Mouse (Mus musculus): Measurements from ENCODE around the gene Lyrm4. TPM values are rescaled to one million over a fixed set of nuclear protein-coding genes. Genes with fewer than 3 reads are reported as not detected.
"Not testable (repeated sequence)": the region's sequence is repeated elsewhere in the genome, so short reads cannot be mapped to it uniquely, and the experiment has no call there.

Gene Lyrm4
- polyA plus RNA-seq, 1 experiment from 2014 or later: 26.2 TPM

DNA sequence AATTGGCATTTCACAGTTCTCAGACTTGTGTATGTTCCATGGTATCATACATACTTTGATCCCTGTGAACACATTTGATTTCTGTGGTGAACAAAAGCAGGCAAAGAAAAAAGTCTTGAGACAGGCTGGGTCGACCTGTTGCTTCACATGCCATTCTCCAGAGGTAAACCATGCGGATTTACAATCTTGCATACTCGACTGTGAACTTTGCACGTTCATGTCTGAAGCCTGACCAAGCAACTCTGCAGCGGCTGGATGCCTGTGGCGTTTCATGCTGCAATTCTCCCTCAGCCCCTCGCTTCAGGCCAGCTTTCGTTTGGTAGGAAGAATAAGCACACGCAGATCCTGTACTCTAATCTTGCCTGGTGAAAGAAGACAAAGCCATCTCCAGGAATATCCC lies 85.4 kb downstream of the Lyrm4 start:
- H3K27ac ChIP-seq: peak overlapping the region; percentile 60

DNA sequence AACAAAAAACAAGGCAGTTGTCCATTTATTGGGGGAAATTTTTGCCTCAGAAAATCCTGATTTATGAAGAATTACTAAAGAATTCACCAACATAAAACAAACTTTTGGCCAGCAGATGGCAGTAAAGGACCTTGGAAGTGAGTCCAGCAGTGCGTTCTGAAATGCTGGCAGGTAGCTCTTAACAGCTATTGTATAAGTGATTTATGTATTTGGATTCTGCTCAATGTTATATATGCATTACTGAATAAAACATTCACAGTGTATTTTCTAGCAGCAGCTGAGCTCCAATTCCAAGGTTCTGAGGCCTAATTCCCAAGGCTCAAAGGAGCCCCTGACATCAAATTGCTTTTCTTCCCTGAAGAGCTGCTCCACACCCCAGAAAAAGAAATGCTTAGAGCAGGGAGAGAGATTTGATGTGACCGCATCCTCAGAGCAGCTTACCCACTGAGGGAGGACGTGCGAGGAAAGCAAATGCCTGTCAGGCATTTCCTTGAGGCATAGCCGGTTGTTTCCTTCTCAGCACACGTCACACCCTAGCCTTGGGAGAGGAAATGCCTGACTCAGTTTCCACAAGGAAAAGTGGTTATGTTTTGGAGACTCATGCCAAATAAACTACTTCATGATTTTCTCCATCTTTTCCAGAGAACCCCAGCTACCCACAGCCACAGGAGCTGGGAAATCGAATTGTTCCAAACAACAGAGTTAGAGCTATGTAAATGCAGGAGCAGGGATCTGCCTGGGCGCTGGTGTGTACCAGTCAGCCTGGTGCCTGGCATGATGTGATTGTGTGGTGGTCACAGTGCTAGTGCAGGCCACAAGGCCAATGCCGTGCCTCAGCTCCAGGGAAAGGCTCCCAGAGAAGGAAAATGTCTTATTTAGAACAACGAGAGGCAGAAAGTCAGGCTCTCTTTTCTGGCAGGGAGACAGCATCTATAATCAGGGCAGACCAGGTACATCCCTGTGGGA lies 97.7 kb downstream of the Lyrm4 start:
- no peak overlapping the region for H3K9ac ChIP-seq
- 57% methylated on average over 10 of the region's 10 CpGs for WGBS

More for the DNA sequence above, 85.4 kb downstream of the Lyrm4 start:
- no peak overlapping the region for H3K4me3 ChIP-seq
- peak overlapping the region; percentile 38 for H3K4me2 ChIP-seq
- no peaks in the 10 kb centered on the region for H3K9me3 ChIP-seq (replicated peaks)
- H3K4me1 ChIP-seq (replicated peaks): peaks cover 7% of the 10 kb centered on the region; the same call in 1 of the 2 replicates
- no peak for ATAC-seq (replicated peaks; ENCODE audit: insufficient number of reproducible peaks, insufficient read depth, low FRiP score, low read depth)
- no peak overlapping the region for H3K9ac ChIP-seq
- H3K27me3 ChIP-seq: no peaks in the 10 kb centered on the region
- WGBS: 39% methylated on average over 9 of the region's 9 CpGs
- H3K36me3 ChIP-seq: no peaks in the 10 kb centered on the region

GRCm38 (mm10) chr13:36018017-36018416 lies 99.3 kb downstream of the Lyrm4 start:
- peaks cover 33% of the 10 kb centered on the region for H3K4me1 ChIP-seq (replicated peaks)
- no peak overlapping the region for H3K9ac ChIP-seq
- no peak overlapping the region; the same call in 1 of the 2 replicates for H3K27ac ChIP-seq
- H3K4me2 ChIP-seq: no peak overlapping the region
- H3K4me3 ChIP-seq: no peak overlapping the region
- ATAC-seq (replicated peaks; ENCODE audit: insufficient number of reproducible peaks, insufficient read depth, low FRiP score, low read depth): no peak
- no peaks in the 10 kb centered on the region for H3K36me3 ChIP-seq
- no peaks in the 10 kb centered on the region for H3K9me3 ChIP-seq (replicated peaks)
- H3K27me3 ChIP-seq: no peaks in the 10 kb centered on the region
- WGBS: 33% methylated on average over 2 of the region's 2 CpGs

More for the DNA sequence above, 97.7 kb downstream of the Lyrm4 start:
- Histone ChIP-seq H3K27ac (no peak overlapping the region), H3K4me1 (replicated peaks) (peaks cover 31% of the 10 kb centered on the region), H3K36me3 (no peaks in the 10 kb centered on the region), H3K9me3 (replicated peaks) (no peaks in the 10 kb centered on the region), H3K4me3 (no peak overlapping the region), H3K27me3 (no peaks in the 10 kb centered on the region), H3K4me2 (no peak overlapping the region)
- ATAC-seq (replicated peaks; ENCODE audit: insufficient number of reproducible peaks, insufficient read depth, low FRiP score, low read depth): no peak

DNA sequence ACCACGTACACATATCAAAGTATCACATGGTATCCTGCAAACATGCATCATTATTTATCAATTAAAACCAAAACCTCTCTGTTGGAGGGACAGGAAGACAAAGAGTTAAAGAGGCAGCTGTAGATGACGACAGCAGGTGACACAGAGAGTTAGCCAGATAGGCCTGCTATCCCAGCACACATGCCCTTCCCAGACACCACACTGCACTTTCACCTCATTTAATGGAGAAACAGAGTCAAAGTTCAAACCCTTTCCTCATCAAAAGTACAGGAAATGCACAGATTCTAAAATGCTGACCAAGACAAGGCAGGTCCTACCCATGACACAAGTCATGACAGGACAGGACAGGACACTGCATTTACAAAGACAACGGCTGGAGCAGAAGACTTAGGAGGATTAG lies 101.7 kb downstream of the Lyrm4 start:
- Histone ChIP-seq H3K9me3 (replicated peaks) (no peaks in the 10 kb centered on the region), H3K27ac (no peak overlapping the region), H3K27me3 (no peaks in the 10 kb centered on the region), H3K4me1 (replicated peaks) (peaks cover 33% of the 10 kb centered on the region), H3K4me3 (no peak overlapping the region), H3K4me2 (no peak overlapping the region), H3K9ac (no peak overlapping the region), H3K36me3 (no peaks in the 10 kb centered on the region)
- no peak for ATAC-seq (replicated peaks; ENCODE audit: insufficient number of reproducible peaks, insufficient read depth, low FRiP score, low read depth)
- 61% methylated on average over 3 of the region's 3 CpGs for WGBS

DNA sequence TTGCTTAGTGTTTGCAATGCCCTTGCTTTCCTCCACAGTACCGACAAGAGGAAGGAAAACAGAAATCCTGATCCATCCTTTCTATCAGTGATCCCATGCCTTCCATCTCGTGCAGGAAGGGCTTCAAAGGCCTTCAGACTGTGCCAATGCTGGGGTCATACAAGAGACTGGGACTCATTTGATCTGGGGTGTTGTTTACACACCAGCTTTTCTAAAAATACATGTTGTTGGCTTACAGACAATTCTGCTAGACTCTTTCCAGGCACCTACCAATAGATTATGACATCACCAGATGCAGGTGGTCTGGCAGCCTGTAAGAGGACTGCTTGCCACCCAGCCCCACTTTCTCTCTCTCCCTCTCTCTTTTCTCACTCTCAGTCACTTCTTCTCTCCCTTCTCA lies 107.3 kb downstream of the Lyrm4 start:
- peak overlapping the region; percentile 56 for H3K27ac ChIP-seq
- ATAC-seq (replicated peaks; ENCODE audit: insufficient number of reproducible peaks, insufficient read depth, low FRiP score, low read depth): no peak
- no peaks in the 10 kb centered on the region for H3K27me3 ChIP-seq

GRCm38 (mm10) chr13:36000798-36001197 lies 116.5 kb downstream of the Lyrm4 start:
- H3K9ac ChIP-seq: no peak overlapping the region
- H3K27ac ChIP-seq: no peak overlapping the region
- ATAC-seq (replicated peaks; ENCODE audit: insufficient number of reproducible peaks, insufficient read depth, low FRiP score, low read depth): no peak
- no peaks in the 10 kb centered on the region for H3K9me3 ChIP-seq (replicated peaks)
- no peak overlapping the region for H3K4me3 ChIP-seq
- no peaks in the 10 kb centered on the region for H3K36me3 ChIP-seq
- H3K4me2 ChIP-seq: no peak overlapping the region
- no peaks in the 10 kb centered on the region for H3K27me3 ChIP-seq
- WGBS: 38% methylated on average over 1 of the region's 1 CpGs
- H3K4me1 ChIP-seq (replicated peaks): peaks cover 33% of the 10 kb centered on the region

More for the DNA sequence above, 107.3 kb downstream of the Lyrm4 start:
- H3K9ac ChIP-seq: no peak overlapping the region
- no peak overlapping the region for H3K4me3 ChIP-seq
- no peaks in the 10 kb centered on the region for H3K9me3 ChIP-seq (replicated peaks)
- H3K4me2 ChIP-seq: no peak overlapping the region
- peaks cover 13% of the 10 kb centered on the region for H3K4me1 ChIP-seq (replicated peaks)
- H3K36me3 ChIP-seq: no peaks in the 10 kb centered on the region
- 37% methylated on average over 2 of the region's 2 CpGs for WGBS

DNA sequence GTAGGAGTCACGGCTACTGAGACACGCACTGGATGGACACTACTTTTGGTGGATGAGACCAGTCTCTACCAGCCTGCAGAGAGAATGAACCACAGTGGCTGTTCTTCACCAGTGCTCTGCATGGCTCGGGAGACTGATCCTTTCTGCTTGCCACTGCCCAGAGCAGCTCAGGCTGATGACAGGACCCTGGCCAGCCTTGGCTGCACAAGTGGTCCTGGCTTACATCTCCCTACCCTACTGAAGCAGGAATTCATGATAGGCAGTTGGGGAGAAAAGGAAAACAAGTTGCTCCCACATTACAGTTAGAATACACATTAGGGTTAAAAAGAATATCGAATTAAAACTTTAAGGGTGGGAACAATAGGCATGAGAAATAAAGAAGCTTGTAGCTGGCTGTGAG lies 119.7 kb downstream of the Lyrm4 start:
- Histone ChIP-seq H3K9ac (no peak overlapping the region), H3K27ac (peak overlapping the region; percentile 70), H3K4me3 (no peak overlapping the region), H3K27me3 (no peaks in the 10 kb centered on the region), H3K4me2 (no peak overlapping the region), H3K4me1 (replicated peaks) (peaks cover 53% of the 10 kb centered on the region), H3K36me3 (no peaks in the 10 kb centered on the region), H3K9me3 (replicated peaks) (no peaks in the 10 kb centered on the region)
- 58% methylated on average over 4 of the region's 4 CpGs for WGBS
- ATAC-seq (replicated peaks; ENCODE audit: insufficient number of reproducible peaks, insufficient read depth, low FRiP score, low read depth): no peak; the same call in 1 of the 2 replicates

DNA sequence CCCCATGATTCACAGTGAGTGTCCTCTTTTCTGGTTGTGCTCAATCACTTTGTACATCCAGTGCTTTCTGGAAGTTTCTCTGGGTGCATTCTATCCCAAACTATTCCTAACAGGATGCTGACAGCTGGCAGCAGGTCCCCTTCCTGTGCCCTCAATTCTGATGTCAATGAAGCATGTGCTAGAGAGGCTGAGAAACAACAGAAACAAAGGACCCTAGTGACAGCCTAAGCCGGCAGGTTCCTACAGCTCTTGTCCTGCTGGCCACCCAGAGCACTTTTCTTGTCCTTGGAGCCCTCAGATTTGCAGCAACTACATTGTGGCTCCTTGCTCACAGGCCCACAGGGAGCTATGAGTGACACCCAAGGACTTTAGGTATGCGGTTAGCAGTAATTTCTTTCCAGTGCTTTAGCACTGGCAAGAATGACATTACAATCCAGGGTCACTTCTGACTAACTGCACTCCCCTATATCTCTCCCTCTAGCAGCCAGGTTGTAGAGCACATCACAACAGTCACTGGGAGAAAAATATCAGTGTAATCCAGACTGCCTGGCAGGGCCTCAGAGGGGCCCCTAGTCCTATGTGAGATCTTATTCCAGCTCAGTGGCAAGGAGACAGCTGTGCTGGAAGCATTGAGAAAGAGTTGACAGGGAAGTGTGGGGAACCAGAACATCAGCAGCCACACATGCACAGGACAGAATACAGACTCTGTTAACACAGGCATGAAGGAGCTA lies 121.5 kb downstream of the Lyrm4 start:
- Histone ChIP-seq H3K4me2 (no peak overlapping the region), H3K4me1 (replicated peaks) (peaks cover 53% of the 10 kb centered on the region), H3K9me3 (replicated peaks) (no peaks in the 10 kb centered on the region), H3K4me3 (no peak overlapping the region), H3K27ac (peak overlapping the region; percentile 69), H3K36me3 (no peaks in the 10 kb centered on the region), H3K27me3 (no peaks in the 10 kb centered on the region), H3K9ac (no peak overlapping the region)
- 28% methylated on average over 2 of the region's 2 CpGs for WGBS
- peak; percentile 7; the same call in 1 of the 2 replicates for ATAC-seq (replicated peaks; ENCODE audit: insufficient number of reproducible peaks, insufficient read depth, low FRiP score, low read depth)

DNA sequence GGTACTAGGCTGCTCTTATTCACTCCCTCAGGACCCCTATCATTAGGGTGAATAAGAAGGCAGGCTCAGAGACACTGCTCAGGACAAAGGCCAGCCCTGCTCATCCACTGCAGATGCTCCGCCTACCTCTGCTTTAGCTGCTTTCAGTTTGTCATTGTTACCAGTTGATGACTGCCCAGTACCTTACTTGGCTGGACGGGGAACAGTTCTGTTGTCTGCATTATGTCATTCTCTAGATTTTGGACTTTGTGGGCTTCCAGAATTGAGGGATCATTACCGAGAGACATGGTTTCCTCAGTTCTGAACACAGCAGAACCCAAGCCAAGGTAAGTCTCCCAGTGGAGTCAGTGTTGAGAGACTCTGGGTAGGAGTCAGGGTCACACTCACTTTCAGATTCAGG lies 122.1 kb downstream of the Lyrm4 start:
- H3K9ac ChIP-seq: no peak overlapping the region
- H3K4me1 ChIP-seq (replicated peaks): peaks cover 53% of the 10 kb centered on the region
- H3K4me3 ChIP-seq: no peak overlapping the region
- no peak for ATAC-seq (replicated peaks; ENCODE audit: insufficient number of reproducible peaks, insufficient read depth, low FRiP score, low read depth)
- no peaks in the 10 kb centered on the region for H3K27me3 ChIP-seq
- H3K36me3 ChIP-seq: no peaks in the 10 kb centered on the region
- no peak overlapping the region for H3K4me2 ChIP-seq
- WGBS: 72% methylated on average over 3 of the region's 3 CpGs
- no peaks in the 10 kb centered on the region for H3K9me3 ChIP-seq (replicated peaks)
- H3K27ac ChIP-seq: peak overlapping the region; percentile 69

- no peak overlapping the region for H3K4me3 ChIP-seq
- no peaks in the 10 kb centered on the region for H3K36me3 ChIP-seq
- peak overlapping the region; percentile 69 for H3K27ac ChIP-seq
- 19% methylated on average over 8 of the region's 8 CpGs for WGBS
- H3K9me3 ChIP-seq (replicated peaks): no peaks in the 10 kb centered on the region
- peaks cover 62% of the 10 kb centered on the region for H3K4me1 ChIP-seq (replicated peaks)
- no peak overlapping the region for H3K9ac ChIP-seq
- no peak overlapping the region for H3K4me2 ChIP-seq
- ATAC-seq (replicated peaks; ENCODE audit: insufficient number of reproducible peaks, insufficient read depth, low FRiP score, low read depth): peak; percentile 76
- H3K27me3 ChIP-seq: no peaks in the 10 kb centered on the region
Observed at GRCm38 (mm10) chr13:35994067-35994466, 123.3 kb downstream of the Lyrm4 start.

DNA sequence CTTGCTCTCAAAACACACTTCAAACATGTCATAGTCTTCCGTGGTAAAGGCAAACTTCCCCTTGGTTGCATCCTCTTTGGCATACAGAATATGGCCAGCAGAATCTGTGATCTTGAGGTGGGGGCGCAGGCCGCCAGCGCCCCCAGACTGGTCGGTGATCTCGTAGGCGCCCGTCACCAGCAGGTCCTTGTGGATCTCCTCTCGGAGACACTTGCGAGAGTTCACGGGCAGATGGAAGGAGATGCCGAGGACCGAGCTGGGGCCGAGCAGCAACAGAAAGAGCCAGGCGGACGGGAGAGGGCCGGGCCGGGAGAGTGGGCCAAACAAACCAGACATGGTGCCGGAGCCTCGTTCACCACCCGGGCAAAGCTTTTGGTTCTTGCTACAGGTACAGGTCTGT lies 126.1 kb downstream of the Lyrm4 start:
- not testable (repeated sequence) for H3K4me2 ChIP-seq; H3K36me3 ChIP-seq; H3K9me3 ChIP-seq (replicated peaks); ATAC-seq (replicated peaks; ENCODE audit: insufficient number of reproducible peaks, insufficient read depth, low FRiP score, low read depth); H3K27me3 ChIP-seq; H3K4me3 ChIP-seq; H3K27ac ChIP-seq; H3K9ac ChIP-seq
- WGBS: 97% methylated on average over 21 of the region's 21 CpGs
- peaks cover 50% of the 10 kb centered on the region for H3K4me1 ChIP-seq (replicated peaks)

All from heart, embryonic 15.5 days (tissue).